Mouse (Mus musculus) spleen, adult 2 months (tissue): ENCODE measurements around the gene Zeb2.

Source experiments
- CTCF ChIP-seq: fragments of 200-500 bp; IDR thresholded peaks from 2 replicates; pipeline ENCODE4 v1.5.1; 2011; ENCODE audit warnings: mild to moderate bottlenecking, inconsistent platforms; ENCODE audit not compliant: insufficient read depth, insufficient read length, insufficient replicate concordance; ENCODE audit errors: extremely low read depth
- POLR2A ChIP-seq: fragments of 200-500 bp; IDR thresholded peaks from 2 replicates; pipeline ENCODE4 v1.6.1; 2011; ENCODE audit warnings: low read depth, low read length, inconsistent platforms

DNA sequence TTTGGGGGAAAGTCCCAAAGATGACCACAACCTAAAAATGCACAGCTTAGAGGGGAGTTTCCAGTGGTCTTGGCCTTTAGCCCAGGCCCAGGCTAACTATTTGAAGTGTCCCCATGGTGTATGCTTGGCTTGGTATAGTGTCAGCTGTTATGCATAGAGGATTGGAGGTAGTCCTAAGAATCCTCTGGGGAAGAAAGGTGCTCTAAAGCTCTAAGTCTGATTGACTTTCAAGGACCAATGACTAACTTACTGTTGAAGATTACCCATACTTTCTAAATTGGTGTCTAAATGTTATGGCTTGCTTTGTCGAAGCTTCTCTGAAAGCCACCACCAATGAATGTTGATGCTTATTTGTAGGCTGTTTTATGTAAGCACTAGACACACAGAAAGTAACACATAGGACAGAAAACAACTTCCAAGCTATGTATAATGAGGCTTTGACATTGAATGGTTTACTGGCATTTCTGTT lies 159.8 kb downstream of the Zeb2 start:
- TF ChIP-seq CTCF (no peak), POLR2A (no peak)
